Mouse (Mus musculus) layer of hippocampus, adult 9-11 months (tissue): ENCODE data around the gene Acsm4.
"Not testable (repeated sequence)": the region's sequence is repeated elsewhere in the genome, so short reads cannot be mapped to it uniquely, and the experiment has no call there.

ENCODE experiments used
- DNase-seq: peaks from one replicate; pipeline ENCODE4 v3.0.0; 2022

The Acsm4 gene

DNA sequence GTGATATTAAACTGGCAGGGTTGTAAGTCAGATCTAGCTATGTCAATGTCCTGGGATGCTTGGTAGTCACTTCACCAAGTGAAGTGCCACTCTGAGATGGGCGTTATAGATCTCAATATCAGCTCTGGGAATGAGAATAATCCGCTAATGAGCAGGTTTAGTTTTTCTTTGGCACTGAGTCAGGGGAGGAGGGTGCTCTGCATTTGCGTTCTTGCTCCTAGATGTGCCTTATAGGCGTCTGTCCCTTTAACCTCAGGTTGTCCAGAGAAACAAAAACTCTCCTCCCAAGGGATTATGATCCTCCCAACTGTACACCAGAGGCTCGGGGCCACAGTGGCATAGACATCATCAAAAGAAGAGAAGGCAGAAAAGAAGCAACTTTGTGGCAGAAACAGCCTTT, at the start of gene Acsm4:
TSS of gene Acsm4 (plus strand) at position 301 of the 400 bp plus-strand sequence.
- no peak for DNase-seq

DNA sequence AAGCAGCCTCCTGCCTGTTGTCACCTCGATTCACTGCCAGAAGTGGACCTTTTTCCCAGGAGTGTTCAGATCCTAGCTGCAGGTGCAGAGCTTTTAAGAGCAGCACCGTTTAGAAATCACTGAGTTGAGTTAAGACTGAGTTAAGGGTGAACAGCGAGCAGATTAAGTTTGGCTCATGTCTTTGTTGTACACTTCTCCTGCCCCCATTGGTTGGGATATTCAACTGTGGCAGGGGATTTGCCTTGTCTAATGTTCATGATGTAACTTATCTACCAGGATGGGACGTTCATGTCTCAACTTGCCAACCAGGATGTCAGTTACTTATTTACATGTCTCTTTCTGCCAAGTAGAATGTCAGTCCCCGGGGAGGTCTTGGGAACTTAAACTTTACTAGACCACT, 47.5 kb upstream of the Acsm4 start:
- no peak for DNase-seq

- DNase-seq = no peak
These were observed 21.9 kb upstream of the Acsm4 start for GRCm38 (mm10) chr7:119667893-119668292.

- no peak for DNase-seq
These were observed 19.4 kb upstream of the Acsm4 start for GRCm38 (mm10) chr7:119670395-119670794.

- peak; percentile 8 for DNase-seq
These were observed 18.9 kb upstream of the Acsm4 start for GRCm38 (mm10) chr7:119670925-119671324.

GRCm38 (mm10) chr7:119673465-119673864, 16.4 kb upstream of the Acsm4 start:
- DNase-seq = peak; percentile 26

GRCm38 (mm10) chr7:119680107-119680506, 9.7 kb upstream of the Acsm4 start:
- DNase-seq = no peak

GRCm38 (mm10) chr7:119682699-119683098, 7.1 kb upstream of the Acsm4 start:
- DNase-seq = no peak

GRCm38 (mm10) chr7:119692302-119692701, 2.5 kb downstream of the Acsm4 start:
- no peak for DNase-seq

- DNase-seq = no peak
These were observed 5.1 kb downstream of the Acsm4 start for GRCm38 (mm10) chr7:119694926-119695325.

- DNase-seq = no peak
These were observed 24.3 kb downstream of the Acsm4 start for GRCm38 (mm10) chr7:119714111-119714510.

DNA sequence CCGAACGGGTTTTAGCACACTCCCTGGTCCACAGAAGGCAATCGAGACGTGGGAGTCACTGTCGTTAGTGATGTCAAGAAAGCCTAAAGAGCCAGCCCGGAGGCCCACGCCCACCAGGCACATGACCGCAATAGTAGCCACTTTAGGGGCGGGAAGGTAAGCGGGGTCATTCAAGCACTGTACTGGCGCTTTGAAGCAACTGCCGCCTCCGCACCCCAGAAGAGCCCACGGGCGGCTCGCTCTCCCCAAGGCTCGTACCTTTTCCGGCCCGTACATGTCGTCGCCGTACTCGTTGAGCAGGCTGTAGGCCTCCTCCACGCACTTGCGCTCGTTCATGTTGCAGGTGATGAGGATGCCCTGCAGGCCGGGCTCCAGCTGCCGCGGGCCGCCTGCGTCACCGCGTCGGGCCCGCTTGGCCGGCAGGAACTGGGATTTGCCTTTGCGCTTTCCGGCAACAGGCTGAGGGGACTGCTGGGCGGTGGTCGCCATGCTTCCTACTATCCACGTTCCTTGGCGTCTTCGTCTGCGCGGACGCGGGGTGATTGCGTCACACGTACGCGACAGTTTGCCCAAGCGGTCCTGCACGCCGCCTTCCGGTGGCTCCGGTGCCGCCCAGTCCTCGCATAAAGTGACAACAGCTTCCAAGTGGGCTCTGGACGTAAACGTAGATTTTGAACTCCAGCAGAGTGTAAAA, 30.6 kb downstream of the Acsm4 start, which contains the start of gene Thumpd1:
TSS of gene Thumpd1 (minus strand) at position 546 of the 694 bp plus-strand sequence.
- DNase-seq = peak; percentile 91

DNA sequence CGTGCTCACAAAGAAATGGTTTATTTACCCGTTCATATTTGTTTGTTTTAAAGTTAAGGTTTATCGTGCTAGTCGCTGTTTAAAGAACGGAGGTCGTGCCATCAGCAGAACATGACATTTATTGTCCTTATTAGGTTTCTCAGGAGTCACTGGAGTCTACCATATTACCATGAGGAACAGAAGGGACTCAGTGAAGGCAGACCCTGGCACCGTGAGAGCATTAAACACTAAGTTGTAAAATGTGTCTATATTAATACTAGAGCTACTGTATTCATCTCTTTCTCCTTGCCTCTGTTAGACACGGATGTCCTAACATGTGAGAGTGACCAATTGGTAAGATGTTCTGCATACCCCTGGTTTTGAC, 31.1 kb downstream of the Acsm4 start:
- no peak for DNase-seq

- DNase-seq = no peak
These were observed 37.8 kb downstream of the Acsm4 start for GRCm38 (mm10) chr7:119727621-119728020.

GRCm38 (mm10) chr7:119731262-119731661, 41.4 kb downstream of the Acsm4 start:
- DNase-seq = not testable (repeated sequence)

GRCm38 (mm10) chr7:119738877-119739276, 49.1 kb downstream of the Acsm4 start:
- DNase-seq = no peak

GRCm38 (mm10) chr7:119739798-119740468, 50.1 kb downstream of the Acsm4 start:
- DNase-seq = not testable (repeated sequence)

GRCm38 (mm10) chr7:119744321-119744720, 54.5 kb downstream of the Acsm4 start:
- DNase-seq = no peak

DNA sequence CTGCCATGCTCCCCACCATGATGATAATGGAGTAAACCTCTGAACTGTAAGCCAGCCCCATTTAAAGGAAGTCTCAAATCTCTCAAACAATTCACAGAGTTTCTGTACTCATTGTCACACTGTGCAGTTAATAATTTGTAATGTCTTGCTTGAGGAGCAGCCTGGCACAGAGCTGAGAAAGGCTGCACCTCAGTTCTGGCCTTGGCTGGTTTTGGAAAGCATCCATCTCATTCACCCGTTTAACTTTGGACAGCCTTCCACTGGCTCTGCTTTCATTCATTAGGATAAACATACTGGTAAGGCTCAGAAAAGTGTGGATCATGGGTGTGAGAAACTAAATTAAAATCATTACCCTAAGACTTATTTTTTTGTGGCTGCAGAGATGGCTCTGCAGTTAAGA, 56.0 kb downstream of the Acsm4 start:
- DNase-seq = no peak

- DNase-seq = no peak
These were observed 58.9 kb downstream of the Acsm4 start for GRCm38 (mm10) chr7:119748761-119749160.

DNA sequence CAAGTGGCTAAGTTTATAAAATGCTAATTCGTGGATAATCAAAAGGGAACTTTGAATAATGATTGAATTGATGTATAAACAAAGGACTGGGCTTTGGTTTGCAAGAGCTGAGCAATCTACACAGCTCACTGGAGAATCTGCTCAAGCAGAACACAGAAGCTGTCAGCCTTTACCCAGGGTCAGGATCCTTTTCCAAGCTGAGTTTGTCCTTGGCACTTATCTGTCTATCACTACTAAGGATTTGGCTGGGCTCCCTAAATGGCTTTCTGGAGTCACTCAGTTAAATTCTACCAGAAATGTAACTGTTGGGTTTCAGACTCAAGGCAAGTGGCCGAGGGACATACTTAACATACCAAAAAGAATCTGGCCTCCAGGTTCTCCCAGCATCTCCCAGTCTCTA, 60.1 kb downstream of the Acsm4 start:
- DNase-seq = no peak

DNA sequence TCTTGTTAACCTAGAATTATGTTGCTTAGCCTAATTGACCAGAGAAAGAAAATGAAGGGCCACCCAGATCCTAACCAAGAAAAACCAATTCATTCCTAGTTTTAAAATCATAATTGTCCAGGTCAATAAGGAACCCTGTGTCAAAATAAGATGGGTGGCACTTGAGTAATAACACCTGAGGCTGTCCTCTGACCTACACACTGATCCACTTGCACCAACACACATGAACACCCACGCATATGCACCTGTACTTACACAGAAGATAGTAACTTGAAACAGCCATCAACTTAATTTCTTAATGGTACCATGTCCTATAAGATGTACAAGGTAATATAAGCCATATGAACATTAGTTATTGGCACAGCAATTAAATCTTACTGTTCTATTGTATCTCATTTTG, 63.9 kb downstream of the Acsm4 start:
- no peak for DNase-seq

GRCm38 (mm10) chr7:119760527-119760951, 70.7 kb downstream of the Acsm4 start, which contains the start of gene Acsm3:
Gene Acsm3, plus strand, starts transcription at chr7:119760923.
- no peak for DNase-seq

DNA sequence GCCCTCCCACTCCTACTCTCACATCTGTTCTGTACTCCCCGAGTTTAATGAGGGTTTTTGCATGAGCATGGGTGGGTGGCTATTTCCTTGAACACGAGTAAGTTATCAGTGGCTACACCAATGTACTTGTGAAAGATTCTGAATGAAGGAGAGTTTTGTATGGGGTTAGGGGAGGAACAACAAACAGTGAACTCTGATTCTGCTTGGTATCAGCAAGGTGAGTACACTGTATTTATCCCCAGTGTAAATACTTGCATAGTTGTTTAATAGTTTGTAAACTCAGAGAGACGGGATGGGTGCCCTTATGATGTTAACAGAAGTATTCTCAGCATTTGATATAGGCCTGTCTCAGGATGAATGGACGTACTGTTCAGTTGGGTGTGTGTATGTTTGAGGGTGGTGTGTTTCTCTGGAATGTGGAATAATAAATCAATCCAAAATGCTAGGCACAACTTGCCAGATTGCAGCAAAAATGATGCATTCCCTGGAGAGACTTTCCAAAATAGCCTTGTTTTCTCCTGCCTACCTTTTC, 72.4 kb downstream of the Acsm4 start:
- no peak for DNase-seq
